Mouse (Mus musculus): ENCODE measurements around the gene Tcf3.

Gene Tcf3

GRCm38 (mm10) chr10:80385811-80386734, 47.4 kb downstream of the Tcf3 start:
- DNase-seq (ENCODE audit: extremely low read depth, low read depth) = no peak

GRCm38 (mm10) chr10:80385310-80385709, 48.1 kb downstream of the Tcf3 start:
- no peak for DNase-seq (ENCODE audit: extremely low read depth, low read depth)

GRCm38 (mm10) chr10:80384709-80385108, 48.7 kb downstream of the Tcf3 start:
- no peak for DNase-seq (ENCODE audit: extremely low read depth, low read depth)

DNA sequence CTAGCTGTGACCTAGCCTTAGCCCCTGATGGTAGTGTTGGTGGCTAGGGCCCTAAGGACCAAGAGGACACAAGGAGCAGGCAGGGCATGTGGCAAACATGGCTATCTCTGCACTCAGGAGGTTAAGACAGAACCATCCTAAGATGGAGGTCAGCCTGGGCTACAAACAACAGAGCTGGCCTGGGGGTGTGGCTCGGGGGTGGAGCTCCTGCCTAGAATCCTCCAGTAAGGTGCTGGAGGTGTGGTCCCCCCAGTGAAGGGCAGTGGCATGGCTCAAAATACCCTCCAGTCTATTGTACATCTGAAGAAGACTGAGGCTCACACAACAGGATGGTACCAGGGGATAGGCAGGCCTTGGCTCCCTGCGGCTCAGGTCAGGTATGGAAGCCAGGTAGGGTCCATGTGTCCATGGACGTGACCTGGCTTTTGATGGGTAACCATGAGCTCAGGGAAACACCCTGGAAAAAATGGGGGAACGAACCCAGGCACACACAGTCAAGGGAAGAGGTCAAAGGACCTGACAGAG, 49.3 kb downstream of the Tcf3 start:
- no peak for DNase-seq (ENCODE audit: extremely low read depth, low read depth)

DNA sequence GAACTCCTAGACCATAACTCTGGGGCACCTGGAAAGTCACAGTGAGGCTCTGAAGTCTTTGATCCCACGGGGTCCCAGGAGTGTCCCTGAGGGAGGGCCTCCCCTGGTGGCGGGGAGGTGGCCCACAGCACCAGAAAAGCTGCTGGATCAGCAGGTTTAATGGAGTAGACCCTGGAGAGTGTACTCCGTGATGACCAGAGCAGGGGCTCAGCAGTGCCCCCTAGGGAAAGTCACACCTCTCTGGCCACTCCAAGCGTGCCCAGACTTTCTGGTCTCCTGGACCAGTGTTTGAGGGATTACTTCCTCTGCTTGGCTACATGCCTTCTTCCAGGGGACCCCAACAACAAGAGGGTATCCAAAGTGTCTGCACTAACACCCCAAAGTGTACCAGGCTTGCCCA, 50.0 kb downstream of the Tcf3 start:
- no peak for DNase-seq (ENCODE audit: extremely low read depth, low read depth)

GRCm38 (mm10) chr10:80382641-80383365, 50.6 kb downstream of the Tcf3 start:
- no peak for DNase-seq (ENCODE audit: extremely low read depth, low read depth)

- no peak for DNase-seq (ENCODE audit: extremely low read depth, low read depth)
Observed at GRCm38 (mm10) chr10:80377716-80378115, 55.7 kb downstream of the Tcf3 start.

GRCm38 (mm10) chr10:80376160-80376559, 57.3 kb downstream of the Tcf3 start:
- peak; percentile 78 for DNase-seq (ENCODE audit: extremely low read depth, low read depth)

DNA sequence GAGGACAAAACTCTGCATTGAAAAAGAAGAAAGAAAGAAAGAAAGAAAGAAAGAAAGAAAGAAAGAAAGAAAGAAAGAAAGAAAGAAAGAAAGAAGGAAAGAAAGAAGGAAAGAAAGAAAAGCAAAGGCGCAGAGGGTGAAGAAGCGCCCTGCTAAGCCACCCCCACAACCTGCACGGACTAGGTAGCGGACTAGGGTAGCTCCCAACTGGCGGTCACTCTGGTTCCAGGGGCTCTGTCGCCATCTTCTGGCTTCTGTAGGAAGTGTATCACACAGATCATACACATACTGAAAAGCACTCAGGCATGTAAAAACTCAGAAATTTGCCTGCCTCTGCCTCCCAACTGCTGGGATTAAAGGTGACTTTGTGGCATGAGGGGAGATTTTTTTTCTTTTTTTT, 59.4 kb downstream of the Tcf3 start:
- peak; percentile 68 for DNase-seq (ENCODE audit: extremely low read depth, low read depth)

GRCm38 (mm10) chr10:80372706-80373105, 60.7 kb downstream of the Tcf3 start:
- DNase-seq (ENCODE audit: extremely low read depth, low read depth) = no peak

DNA sequence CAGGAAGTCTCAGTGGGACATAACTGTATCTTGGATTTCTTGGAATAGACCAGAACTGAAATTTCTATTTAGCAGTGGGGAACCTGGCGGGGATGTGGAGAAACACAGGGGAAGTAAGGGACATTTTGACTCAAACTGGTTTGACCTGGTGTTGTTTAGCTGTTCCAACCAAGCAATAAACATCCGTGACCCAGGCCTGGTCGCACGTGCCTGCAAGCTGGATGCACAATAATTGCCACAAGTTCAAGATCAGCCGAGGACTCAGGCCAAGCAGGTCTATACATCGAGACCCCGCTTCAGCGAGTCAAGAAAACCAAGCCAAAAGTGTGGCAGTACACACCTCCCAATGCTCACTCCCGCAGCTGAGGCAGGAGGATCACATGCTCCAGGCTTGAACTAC, 61.5 kb downstream of the Tcf3 start:
- DNase-seq (ENCODE audit: extremely low read depth, low read depth) = no peak

DNA sequence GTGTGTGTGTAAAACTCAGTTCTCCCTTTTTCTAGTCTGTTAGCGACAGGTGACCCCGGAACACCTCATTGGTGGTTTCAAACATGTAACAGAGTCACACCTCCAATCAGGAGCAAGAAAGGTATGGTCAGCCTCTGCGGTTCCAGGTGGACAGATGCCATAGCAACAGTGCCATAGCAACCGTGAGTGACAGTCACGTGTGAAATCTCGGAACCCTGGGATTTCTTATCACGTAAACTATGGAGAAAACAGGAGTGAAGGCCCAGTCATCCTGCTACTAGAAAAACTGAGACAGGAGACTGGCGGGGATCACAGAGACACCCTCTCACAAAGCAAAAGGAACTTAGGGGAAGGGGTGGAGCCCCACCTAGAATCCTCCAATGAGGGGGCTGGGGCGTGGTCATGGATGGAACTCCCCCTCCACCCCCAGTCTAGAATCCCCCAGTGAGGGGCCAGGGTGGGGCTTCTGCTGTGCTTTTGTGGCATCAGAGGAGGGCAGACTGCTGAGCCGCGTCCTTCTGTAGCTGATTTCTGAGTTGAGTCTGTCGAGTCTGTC, 62.0 kb downstream of the Tcf3 start:
- peak; percentile 74 for DNase-seq (ENCODE audit: extremely low read depth, low read depth)

- DNase-seq (ENCODE audit: extremely low read depth, low read depth) = no peak
Observed at GRCm38 (mm10) chr10:80369995-80370747, 63.3 kb downstream of the Tcf3 start.

GRCm38 (mm10) chr10:80368392-80368791, 65.1 kb downstream of the Tcf3 start:
- no peak for DNase-seq (ENCODE audit: extremely low read depth, low read depth)

- DNase-seq (ENCODE audit: extremely low read depth, low read depth) = no peak
Observed at GRCm38 (mm10) chr10:80367954-80368353, 65.5 kb downstream of the Tcf3 start.

GRCm38 (mm10) chr10:80365736-80366135, 67.7 kb downstream of the Tcf3 start:
- DNase-seq (ENCODE audit: extremely low read depth, low read depth) = no peak

DNA sequence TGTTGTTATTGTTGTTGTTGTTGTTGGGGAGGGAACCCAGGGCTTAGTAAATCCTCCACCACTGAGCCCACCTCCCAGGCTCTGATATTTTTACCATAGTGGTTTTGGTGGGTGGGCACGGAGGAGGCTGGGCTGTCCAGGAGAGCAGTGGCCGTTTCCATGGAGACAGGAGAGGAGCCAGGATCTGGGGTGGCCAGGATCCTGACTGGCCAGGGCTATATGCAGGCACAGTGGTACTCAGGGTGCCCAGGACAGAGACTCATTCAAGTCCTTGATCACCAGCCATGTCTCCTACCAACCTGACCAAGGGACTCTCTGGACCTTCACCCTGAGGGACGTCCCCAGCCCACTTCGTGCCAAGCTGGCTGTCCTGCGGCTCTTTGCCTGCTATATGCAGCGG, 69.7 kb downstream of the Tcf3 start:
- no peak for DNase-seq (ENCODE audit: extremely low read depth, low read depth)
